Mouse (Mus musculus) cerebral cortex, adult 2 months (tissue): ENCODE results near the gene Wnt10b.

Experiments
- WGBS: fragments of 180-500 bp; shearing (Covaris S2); methylation state at CpG from one replicate; pipeline ENCODE4 v1.1.7; 2018; 5-methylcytosine and 5-hydroxymethylcytosine counted together

Wnt10b gene

DNA sequence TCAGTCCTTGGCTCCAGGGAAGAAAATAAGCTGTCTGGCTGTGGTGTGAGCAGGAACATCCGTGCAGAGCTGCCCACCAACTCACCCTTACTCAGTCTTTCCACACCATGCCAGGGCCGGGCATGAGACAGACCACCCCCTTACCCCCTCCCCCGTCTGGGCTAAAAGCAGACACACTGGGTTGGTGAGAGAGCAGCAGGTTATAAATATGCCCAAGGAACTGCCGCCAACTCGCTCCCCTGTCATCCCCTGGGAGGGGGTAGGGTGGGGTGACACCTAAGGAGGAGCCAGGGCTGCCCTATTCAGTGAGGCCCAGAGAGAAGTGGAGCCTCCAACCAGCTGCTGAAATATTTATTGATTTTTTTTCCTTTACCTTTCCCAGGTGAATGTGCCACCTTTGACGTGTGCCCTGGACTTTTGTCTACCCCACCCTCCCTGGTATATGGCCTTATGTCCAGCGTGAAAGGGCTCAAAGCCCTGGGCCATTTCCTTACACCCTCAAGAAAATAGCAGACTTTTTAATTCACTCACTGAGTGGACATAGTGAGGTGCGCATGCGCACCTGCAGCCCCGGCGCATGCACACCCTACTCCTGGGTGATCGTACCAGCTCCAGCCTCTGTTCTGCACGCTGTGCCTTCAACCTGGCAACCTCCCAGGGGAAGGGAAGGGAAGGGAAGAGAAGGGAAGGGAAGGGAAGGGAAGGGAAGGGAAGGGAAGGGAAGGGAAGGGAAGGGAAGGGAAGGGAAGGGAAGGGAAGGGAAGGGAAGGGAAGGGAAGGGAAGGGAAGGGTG lies 19.0 kb upstream of the Wnt10b start:
- 6% methylated on average over 13 of the region's 13 CpGs for WGBS

DNA sequence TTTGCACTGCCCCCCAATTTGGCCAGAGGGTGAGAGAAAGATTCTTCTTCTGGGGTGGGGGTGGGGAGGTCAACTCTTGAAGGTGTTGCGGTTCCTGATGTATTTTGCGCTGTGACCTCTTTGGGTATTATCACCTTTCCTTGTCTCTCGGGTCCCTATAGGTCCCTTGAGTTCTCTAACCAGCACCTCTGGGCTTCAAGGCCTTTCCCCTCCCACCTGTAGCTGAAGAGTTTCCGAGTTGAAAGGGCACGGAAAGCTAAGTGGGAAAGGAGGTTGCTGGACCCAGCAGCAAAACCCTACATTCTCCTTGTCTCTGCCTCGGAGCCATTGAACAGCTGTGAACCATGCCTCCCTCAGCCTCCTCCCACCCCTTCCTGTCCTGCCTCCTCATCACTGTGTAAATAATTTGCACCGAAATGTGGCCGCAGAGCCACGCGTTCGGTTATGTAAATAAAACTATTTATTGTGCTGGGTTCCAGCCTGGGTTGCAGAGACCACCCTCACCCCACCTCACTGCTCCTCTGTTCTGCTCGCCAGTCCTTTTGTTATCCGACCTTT lies 15.3 kb upstream of the Wnt10b start:
- WGBS = 13% methylated on average over 13 of the region's 13 CpGs

DNA sequence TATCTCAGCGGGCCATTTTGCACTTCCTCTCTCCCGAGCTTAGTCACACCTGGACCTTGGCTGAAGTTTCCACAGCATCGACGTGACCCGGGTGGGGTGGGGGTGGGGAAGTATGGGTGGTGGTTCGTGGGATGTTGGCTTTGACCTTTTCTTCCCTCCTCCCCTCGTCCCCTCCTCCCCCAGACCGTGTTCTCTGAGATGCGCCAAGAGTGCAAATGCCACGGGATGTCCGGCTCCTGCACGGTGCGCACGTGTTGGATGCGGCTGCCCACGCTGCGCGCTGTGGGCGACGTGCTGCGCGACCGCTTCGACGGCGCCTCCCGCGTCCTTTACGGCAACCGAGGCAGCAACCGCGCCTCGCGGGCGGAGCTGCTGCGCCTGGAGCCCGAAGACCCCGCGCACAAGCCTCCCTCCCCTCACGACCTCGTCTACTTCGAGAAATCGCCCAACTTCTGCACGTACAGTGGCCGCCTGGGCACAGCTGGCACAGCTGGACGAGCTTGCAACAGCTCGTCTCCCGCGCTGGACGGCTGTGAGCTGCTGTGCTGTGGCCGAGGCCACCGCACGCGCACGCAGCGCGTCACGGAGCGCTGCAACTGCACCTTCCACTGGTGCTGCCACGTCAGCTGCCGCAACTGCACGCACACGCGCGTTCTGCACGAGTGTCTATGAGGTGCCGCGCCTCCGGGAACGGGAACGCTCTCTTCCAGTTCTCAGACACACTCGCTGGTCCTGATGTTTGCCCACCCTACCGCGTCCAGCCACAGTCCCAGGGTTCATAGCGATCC lies 14.5 kb upstream of the Wnt10b start:
- WGBS = 2% methylated on average over 75 of the region's 75 CpGs

DNA sequence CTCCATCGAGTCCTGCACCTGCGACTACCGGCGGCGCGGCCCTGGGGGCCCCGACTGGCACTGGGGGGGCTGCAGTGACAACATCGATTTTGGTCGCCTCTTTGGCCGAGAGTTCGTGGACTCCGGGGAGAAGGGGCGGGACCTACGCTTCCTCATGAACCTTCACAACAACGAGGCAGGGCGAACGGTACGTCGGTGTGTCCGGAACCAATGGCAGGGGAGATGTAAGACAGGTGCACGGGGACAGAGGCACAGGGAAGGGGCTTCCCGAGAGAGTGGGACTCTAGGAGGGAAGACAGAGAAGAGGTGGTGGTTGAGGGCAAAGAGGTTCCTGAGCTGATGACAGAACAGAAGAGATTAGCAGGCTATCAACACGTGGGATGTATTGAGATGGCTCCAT lies 13.8 kb upstream of the Wnt10b start:
- 2% methylated on average over 23 of the region's 23 CpGs for whole genome bisulfite sequencing

DNA sequence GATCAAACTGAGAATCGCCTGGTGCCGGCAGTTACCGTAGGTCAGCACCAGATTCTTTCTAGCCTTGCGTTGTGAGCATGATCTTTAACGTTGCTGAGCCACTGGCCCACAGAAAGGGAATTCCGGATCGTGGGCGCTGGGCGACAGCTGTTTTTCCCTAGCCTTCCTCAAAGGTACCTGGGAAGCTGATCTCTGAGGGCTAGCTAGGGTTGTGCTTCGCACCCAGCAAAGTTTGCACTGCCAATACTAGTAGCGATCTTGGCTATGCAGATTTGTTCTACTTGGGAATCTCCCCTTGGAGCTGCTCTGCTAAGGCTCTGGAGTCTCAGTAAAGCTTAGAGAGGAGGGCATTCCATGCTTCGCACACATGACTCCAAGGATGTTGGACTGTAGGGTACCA lies 13.3 kb upstream of the Wnt10b start:
- WGBS = 2% methylated on average over 12 of the region's 12 CpGs

DNA sequence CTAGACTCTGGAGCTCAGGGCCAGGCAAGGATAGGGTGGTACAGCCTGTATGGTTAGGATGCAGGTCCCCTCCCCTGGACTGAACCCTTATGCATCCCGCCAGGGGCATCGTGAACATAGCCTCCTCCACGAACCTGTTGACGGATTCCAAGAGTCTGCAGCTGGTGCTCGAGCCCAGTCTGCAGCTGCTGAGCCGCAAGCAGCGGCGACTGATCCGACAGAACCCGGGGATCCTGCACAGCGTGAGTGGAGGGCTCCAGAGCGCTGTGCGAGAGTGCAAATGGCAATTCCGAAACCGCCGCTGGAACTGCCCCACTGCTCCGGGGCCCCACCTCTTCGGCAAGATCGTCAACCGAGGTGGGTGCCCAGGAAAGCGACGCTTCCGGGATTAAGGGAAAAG lies 12.8 kb upstream of the Wnt10b start:
- 5% methylated on average over 23 of the region's 23 CpGs for WGBS

DNA sequence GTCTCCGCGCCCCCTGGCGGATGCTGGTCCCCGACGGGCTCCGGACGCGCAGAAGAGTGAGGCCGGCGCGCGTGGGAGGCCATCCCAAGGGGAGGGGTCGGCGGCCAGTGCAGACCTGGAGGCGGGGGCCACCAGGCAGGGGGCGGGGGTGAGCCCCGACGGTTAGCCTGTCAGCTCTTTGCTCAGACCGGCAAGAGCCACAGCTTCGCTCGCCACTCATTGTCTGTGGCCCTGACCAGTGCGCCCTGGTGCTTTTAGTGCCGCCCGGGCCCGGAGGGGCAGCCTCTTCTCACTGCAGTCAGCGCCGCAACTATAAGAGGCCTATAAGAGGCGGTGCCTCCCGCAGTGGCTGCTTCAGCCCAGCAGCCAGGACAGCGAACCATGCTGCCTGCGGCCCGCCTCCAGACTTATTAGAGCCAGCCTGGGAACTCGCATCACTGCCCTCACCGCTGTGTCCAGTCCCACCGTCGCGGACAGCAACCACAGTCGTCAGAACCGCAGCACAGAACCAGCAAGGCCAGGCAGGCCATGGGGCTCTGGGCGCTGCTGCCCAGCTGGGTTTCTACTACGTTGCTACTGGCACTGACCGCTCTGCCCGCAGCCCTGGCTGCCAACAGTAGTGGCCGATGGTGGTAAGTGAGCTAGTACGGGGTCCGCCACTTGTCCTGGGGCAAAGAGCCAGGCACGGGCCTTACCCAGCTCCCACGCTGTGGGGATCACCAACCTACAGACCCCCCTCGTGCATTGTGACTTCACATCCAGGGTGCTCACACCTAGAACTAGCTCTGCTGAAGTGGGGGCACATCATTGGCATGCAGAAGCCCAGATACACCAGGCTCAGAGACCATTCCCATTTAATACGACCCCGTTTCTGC lies 11.9 kb upstream of the Wnt10b start, which contains the start of gene Wnt1:
Wnt1 (plus strand) TSS at position 197 of the 875 bp plus-strand sequence.
- 4% methylated on average over 51 of the region's 51 CpGs for WGBS

DNA sequence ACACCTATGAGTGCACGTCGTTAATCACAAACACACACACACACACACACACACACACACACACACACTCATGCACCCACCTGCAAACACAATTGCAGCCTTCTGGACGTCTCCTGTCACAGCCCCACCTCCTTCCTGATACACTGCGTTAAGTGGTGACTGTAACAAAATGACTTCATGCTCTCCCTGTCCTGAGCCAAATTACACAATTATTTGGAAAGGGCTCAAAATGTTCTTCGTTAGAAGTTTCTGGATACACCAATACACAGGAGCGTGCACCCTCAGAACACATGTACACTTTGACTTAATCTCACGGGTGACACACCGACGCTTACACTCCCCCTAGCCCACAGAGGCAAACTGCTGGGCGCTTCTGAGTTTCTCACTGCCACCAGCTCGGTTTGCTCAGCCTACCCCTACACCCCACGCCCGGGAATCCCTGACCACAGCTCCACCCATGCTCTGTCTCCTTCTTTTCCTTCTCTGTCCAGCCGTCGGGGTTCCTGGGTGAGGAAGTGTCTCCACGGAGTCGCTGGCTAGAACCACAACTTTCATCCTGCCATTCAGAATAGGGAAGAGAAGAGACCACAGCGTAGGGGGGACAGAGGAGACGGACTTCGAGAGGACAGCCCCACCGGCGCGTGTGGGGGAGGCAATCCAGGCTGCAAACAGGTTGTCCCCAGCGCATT lies 11.2 kb upstream of the Wnt10b start:
- 14% methylated on average over 24 of the region's 24 CpGs for WGBS

DNA sequence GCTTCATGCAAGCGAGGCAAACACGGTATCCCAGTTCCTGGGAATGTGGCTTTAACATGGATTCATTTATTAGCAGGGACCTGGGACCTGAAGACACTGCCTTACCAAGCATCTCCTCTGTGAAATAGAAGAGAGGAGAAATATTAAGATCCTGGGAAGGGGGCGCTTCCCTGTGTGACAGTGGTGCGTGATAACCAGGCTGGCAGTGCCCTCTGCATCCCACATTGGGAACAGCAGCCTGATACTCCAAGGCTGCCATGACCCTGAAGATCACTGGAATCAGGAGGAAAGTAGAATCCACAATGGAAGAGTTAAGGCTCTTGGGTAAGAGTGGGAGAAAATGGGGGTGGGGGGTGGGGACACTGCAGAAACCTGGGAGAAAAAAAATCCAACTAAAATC lies 10.0 kb upstream of the Wnt10b start:
- WGBS = 42% methylated on average over 4 of the region's 4 CpGs

DNA sequence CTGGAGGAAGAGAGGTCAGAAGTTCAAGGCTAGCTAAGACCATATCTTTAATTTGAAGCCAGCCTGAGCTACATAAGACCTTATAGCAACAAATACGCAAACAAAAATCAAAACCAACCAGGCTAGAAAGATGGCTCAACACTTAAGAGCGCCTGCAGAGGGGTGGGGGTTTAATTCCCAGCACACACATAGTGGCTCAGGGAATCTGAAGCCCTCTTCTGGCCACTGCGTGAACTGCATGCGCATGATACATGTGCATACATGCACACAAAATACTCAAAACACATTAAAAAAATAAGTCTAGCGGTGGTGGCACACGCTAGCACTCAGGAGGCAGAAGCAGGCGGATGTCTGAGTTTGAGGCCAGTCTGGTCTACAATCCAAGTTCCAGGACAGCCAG lies 7.8 kb upstream of the Wnt10b start:
- 54% methylated on average over 7 of the region's 7 CpGs for WGBS

DNA sequence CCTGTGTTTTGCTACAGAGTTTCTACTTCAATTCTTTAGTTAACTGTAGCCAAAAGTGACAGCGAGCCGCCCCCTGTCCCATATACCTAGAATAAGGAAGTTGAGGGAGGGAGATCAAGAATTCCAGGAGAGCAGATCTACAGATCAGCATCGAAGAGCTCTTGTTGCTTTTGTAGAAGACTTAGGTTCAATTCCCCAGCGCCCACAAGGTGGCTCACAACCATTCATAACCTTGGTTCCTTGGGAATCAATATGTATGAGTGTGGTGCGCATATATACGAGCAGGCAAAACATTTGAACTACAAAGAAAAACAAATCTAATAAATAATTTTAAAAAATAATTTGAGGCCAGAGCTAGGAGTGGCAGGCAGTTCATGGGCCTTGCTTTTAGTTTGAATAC lies 3.2 kb upstream of the Wnt10b start:
- whole genome bisulfite sequencing = 46% methylated on average over 6 of the region's 6 CpGs

DNA sequence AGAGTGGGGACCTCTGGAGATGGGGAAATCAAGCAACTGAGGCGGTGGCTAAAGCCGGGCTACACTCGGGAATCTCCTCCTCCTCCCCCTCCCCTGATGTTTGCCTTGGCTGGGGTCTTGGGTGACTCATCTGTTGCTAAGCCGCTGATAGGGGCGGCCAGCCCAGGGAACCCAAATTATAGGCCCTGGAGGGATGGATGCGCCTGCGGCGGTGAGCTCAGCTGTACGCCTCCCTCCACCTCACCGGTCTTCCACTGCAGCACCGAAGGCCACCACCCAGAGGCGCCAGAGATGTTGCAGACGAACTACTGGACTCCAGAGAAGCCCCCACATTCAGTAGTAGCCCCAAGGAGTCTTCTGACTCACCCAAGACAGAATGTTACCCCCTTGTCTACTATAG lies 2.6 kb upstream of the Wnt10b start:
- WGBS = 44% methylated on average over 13 of the region's 13 CpGs

DNA sequence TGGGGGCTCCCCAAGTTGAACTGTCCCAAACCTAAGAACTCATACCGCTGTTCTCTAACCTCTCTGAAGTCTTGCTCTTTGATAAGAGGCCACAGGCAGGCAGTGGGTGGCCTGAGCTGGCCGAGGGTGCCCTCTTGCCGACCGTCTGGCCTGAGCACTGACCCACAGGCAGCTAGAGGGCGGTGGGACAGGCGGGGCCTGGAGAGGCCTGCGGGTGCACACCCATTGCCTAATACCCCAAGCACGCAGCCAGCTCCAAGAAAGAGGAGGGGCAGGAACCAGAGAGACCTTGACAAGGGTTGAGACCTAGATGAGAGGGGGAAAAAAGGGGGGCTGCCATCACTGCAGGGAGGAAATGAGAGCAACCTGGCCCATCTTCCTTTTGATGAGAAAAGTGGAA lies 2.1 kb upstream of the Wnt10b start:
- WGBS = 28% methylated on average over 8 of the region's 8 CpGs

DNA sequence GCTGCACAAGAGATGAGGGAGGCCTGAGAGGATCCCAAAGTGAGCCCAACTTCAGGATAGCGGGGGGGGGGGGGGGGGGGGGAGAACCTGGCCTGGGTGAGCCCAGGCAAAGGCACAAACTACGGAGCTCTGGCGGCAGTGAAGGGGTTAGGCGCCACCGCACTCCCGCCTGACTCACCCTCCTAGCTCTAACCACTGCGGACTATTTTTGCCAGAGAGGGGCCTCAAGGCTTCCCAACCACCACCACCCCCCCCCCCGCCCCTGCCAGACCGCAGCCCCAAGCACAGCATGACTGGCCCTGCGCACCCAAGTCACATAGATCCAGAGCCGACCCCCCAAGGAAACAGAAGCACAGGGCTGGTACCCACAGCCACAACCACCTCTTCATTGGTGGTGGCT lies 856 bp upstream of the Wnt10b start:
- WGBS = 13% methylated on average over 11 of the region's 11 CpGs

DNA sequence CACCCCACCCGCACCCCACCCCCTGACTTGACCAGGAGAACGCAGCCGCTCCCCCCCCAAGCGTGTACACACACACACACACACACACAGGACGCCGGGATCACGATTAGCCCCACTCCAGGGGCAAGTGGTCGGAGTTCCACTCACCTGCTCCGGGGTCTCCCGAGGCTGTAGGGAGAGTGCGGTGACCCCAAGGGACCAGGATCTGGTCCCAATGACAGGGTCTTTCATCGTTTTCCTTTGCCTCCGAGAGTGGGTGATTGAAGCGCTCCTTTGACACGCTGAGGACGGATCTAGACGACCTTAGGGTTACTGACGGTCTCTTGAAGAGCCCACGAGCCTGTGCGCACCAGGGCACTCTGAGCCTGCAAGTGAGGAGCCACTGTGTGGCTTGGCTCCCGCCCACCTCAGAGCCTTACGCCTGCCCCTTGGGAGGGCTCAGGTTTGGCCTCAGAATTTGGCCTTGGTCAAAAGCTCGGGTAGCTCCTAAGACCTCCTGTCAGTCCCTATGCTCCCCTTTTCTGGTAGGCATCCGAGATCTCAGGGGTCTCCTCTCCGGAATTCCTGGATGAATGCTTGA lies 331 bp upstream of the Wnt10b start:
- 4% methylated on average over 25 of the region's 25 CpGs for WGBS

DNA sequence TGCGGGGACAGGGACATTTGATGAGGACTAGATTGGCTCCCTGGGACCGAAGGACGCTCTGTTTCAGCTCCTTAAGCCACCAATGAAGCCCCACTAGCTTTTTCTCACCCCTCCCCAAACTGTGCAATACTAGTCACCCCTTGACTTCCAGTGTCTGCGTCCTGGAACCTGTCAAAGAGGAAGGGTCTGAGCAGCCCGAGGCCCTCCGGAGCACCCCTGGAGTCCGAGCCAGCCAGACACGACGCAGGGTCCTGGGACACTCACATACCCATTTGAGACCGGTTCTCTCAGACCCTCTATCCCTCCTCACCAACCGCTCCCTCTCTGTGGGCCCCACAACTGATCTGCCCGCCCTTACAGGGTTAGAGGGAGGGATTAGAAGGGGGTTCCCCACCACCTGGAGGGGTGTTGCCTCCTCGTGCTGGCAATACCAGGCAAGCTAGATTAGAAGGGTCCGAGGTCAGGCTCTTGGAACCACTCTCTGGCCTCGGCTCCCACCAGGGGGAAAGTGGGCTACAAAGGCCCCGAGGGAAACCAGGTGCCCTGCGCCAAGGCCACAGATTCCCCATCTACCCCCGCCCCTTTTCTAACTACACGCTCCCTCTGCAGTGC lies 839 bp downstream of the Wnt10b start:
- 12% methylated on average over 19 of the region's 19 CpGs for WGBS

DNA sequence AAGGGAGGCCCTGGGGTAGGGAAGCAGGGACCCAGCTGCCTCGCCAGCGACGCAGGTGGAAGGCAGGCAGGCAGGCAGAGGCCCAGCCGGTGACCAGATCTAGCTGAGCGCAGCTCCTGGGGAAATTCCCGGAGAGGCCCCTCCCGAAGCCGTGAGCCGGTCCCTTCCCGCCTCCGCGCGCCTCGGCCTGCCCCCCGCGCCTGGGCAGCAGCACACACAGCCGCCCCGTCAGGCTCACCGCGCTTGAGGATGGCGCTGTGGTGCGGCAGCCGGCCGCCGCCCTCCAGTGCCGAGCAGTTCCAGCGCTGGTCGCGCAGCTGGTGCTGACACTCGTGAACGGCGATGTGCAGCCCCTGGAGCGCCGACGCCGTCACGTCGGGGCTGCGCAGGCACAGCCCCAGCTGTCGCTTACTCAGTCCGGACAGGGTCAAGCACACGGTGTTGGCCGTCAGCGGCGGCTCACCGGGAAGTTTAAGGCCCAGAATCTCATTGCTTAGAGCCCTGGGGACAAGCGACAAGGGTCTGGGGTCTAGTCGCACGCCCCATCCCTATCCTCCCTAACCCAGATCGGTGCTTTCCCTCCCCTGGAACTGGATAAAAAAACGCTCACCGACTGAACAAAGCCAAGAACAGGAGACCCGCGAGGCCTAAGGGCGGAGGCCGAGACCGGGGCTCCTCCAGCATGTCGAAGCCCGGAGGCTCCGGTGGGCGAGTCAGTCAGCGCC lies 1.5 kb downstream of the Wnt10b start:
- 4% methylated on average over 62 of the region's 62 CpGs for WGBS

DNA sequence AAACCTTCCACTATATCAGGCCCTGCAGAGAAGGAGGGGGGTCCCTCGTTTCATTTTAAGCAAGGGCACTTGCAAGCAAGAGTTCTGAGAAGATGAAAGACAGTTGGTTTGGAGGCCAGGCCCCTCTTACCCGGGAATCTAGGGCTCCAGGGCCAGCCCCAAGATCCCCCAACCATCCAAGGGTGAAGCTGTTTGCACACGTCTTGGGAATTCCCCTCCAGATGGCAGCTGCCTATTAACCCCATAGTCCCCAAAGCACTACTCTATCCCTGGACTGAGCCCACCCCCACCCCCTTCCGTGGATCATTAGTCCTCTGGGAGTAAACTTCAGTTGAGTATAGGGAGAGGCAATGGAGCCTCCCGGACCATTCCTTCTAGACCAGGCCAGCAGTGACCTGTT lies 2.4 kb downstream of the Wnt10b start:
- 21% methylated on average over 5 of the region's 5 CpGs for WGBS

DNA sequence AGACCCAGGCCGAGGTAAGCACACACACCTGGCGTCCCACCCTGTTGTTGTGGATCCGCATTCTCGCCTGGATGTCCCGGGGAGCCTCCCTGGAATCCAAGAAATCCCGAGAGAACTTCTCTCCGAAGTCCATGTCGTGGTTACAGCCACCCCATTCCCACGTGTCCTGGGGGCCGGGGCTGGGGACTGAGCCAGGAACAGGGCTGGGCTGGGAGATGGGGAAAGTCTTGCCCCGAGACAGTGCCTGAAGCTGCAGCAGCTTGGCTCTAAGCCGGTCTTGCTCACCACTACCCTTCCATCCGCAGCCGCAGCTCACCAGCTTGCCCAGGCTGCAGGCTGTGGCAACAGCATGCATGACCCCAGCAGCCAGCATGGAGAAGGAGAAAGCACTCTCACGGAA lies 3.9 kb downstream of the Wnt10b start:
- 45% methylated on average over 15 of the region's 15 CpGs for WGBS
